Mouse (Mus musculus) layer of hippocampus, adult 2 months (tissue): Measurements from ENCODE around the gene Tmprss2. TPM values are rescaled to one million over a fixed set of nuclear protein-coding genes. Genes with fewer than 3 reads are reported as not detected.

Experiments
- DNase-seq, 2 experiments: peaks; one replicate each; pipeline ENCODE4 v3.0.0; 2022; ENCODE audit warnings: low spot score in 2 of 2
- H3K27ac ChIP-seq: fragments of 200-600 bp; 2 replicates; pipeline ENCODE4 v1.8.1; 2022
- H3K4me3 ChIP-seq: fragments of 200-600 bp; 2 replicates; pipeline ENCODE4 v1.8.1; 2022; ENCODE audit warnings: mild to moderate bottlenecking
- CTCF ChIP-seq: fragments of 200-600 bp; conservative IDR thresholded peaks from 2 replicates; pipeline ENCODE4 v1.8.1; 2022; ENCODE audit warnings: antibody characterized with exemption, mild to moderate bottlenecking, moderate library complexity
- total RNA-seq, 2 experiments: library from RNA; stranded (reverse); gene quantifications; 2 replicates each; pipeline ENCODE4 v1.2.3; 2021

The Tmprss2 gene
- total RNA-seq, 2 experiments from 2014 or later, result not detected

DNA sequence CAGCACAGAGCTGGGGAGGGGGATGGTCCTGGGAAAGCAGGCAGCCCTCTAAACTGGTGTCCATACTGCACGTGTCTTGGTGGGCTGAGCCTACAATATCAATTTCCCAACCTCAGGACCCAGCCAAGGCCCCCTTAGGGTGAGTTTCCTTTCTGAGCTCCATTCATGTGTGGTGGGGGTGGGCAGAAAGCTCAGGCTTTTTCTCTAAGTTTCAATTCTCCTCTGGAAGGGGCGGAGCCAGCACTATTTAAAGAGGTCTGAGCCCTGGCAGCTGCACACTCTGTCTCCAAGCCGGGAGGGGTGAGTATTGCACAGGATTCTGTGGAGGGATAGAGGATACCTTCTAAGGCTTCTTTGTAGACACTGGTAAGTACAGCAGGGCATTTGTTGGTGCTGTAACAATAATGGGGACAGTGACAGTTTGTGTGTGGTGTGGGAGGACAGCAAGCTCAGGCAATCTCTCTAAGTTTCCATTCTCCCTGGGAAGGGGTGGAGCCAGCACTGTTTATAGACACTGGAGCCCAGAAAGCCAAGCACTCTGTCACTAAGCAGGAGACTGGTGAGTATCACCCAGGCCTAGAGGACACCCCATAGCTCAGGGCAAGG, 75.1 kb downstream of the Tmprss2 start:
- peak overlapping the region; percentile 91 for H3K27ac ChIP-seq
- peak overlapping the region; percentile 38; the same call in 1 of the 2 replicates for H3K4me3 ChIP-seq
- DNase-seq, result peak; percentile 19 to 26
- no peak for TF ChIP-seq CTCF

DNA sequence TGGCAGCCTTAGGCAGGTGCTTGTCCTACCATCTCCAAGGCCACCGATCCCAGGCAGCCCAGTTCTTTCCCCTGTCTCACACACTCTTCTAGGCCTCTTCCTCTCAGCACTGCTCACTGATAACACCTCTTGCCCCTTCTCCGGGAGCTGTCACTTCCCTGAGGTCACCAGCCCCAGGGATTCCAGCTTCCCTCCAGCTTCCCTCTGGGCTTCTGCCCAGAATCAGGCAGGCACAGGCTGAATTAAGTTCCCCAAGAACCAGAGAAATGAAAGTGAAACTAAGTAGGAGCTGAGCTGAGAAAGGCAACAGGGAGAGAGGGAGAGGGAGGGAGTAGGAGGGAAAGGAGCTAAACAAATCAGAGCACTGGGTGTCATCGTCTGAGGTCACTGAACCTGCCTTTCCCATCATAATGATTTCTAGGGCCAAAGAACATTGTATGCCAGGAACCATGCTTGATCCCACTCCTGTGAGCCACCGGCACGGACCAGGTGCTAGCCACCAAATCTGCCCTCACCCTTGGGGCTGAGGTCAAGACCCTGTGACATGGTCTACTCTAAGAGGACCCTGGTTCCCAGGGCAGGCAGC, 76.0 kb downstream of the Tmprss2 start:
- Histone ChIP-seq H3K27ac (peak overlapping the region; percentile 91), H3K4me3 (peak overlapping the region; percentile 39)
- peak; percentile 21 to 36 for DNase-seq
- no peak for TF ChIP-seq CTCF

DNA sequence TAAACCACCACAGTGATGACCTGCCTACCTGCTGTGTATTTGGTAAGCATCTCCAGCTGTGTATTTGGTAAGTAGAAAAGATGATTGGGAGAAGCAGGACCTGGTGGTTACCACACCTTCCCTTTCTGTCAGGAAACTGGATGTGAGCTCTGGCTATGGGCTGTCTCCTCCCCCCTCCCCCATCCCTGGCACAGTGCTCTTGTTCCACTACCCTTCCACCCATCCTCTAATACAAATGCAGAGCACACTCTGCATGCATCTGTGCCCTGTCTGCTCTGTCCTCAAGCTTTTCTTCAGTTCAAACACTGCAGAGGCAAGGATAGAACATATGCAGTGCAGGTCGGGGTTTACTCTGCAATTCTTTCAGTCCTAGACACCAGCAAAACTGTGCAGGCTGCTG, 76.5 kb downstream of the Tmprss2 start:
- Histone ChIP-seq H3K27ac (peak overlapping the region; percentile 91), H3K4me3 (peak overlapping the region; percentile 39)
- DNase-seq, result no peak
- no peak for TF ChIP-seq CTCF

DNA sequence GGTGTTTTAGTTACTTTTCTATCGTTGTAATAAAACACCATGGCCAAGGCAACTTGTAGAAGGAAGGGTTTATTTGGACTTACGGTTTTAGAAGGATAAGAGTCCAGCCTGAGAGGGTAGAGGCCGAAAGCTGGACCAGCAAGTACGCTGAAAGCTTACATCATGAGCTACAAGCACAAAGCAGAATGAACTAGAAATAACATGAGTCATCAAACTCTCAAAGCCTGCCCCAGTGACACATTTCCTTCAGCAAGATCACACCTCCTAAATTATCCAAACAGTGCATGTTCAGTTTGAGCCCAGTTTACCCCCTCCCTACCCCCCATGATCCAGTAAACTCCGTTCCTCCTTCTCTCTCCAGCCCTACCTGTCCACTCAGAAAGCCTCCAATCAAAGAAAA, 77.2 kb downstream of the Tmprss2 start:
- no peak overlapping the region for H3K27ac ChIP-seq
- no peak for DNase-seq
- no peak overlapping the region for H3K4me3 ChIP-seq
- no peak for TF ChIP-seq CTCF

DNA sequence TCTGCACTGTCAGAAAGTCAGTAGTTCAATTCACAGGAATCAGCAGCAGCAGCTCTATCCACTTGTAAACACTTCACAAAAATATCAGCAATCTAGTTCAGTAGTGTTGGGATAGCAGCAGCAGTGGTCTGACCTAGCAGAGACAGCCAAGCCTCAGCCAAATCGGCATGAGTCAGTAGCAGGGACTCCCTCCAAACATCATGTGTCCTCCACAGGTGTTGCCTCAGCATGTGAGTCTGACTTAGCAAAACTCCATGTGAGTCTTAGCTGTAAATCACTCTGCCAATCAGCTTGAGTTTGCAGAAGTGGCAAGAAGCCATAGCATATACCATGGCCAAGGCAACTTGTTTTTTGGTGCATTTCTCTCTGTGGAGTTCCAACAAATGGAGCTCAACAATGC, 77.9 kb downstream of the Tmprss2 start:
- H3K4me3 ChIP-seq, result no peak overlapping the region
- DNase-seq, result no peak
- H3K27ac ChIP-seq, result no peak overlapping the region
- no peak for TF ChIP-seq CTCF

DNA sequence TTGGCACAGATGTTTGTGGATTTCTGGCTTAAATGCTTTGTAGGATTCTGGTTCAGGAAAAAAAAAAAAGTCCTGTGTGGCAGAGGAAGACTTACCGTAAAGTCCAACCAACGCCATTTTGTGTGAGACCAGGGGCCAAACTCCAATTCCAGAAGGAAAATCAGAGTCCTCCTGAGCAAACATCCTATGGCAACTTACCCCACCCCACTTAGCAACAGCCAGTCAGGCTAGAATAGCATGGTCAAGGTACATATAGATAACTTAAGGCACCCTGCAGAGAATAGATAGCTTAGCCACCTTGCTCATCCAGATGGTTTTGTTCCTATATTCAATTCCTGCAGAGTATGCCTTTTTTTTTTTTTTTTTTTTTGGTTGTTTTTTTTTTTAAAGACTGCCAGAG, 81.8 kb downstream of the Tmprss2 start:
- no peak for TF ChIP-seq CTCF
- DNase-seq, result no peak
- Histone ChIP-seq H3K4me3 (no peak overlapping the region), H3K27ac (no peak overlapping the region)

DNA sequence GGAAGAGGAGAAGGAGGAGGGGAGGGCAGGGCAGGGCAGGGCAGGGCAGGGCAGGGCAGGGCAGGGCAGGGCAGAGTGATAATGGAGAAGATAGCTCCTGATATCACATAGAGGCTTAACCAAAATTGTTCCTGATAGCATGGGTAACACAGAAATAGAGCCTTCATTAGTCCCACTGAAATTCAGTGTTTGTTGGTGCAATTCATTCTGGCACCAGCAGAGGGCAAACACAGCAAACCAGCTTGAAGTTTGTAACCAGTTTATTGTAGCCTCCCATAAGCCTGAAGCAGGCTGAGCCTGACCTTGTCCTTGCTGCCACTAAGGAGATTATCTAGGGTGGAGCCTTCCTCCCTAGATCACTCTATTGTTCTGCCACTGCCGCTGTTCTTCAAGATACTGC, 88.0 kb downstream of the Tmprss2 start:
- DNase-seq, result peak; percentile 22 to 40
- H3K4me3 ChIP-seq, result no peak overlapping the region
- peak; percentile 79 for TF ChIP-seq CTCF
- H3K27ac ChIP-seq, result no peak overlapping the region

DNA sequence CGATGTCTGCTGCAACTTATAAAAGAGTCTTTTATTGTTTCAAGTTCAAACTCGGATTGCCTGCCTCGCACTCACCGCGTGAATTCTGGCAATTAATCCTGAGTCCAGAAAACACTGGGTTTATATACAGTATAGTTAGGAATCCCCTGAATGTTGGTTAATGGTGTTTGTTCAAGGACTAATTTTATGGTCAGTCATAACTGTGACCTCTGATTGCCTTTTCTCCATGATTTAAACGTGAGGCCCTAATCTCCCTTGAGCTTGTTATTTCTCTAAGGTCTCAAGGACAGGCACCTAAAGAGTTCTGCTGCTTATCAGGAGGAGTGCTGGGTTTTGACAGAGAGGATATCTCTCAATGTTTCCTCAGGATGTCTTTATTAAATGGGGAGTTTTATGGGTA, 89.0 kb downstream of the Tmprss2 start:
- no peak for TF ChIP-seq CTCF
- Histone ChIP-seq H3K27ac (no peak overlapping the region), H3K4me3 (no peak overlapping the region)
- DNase-seq, result no peak

DNA sequence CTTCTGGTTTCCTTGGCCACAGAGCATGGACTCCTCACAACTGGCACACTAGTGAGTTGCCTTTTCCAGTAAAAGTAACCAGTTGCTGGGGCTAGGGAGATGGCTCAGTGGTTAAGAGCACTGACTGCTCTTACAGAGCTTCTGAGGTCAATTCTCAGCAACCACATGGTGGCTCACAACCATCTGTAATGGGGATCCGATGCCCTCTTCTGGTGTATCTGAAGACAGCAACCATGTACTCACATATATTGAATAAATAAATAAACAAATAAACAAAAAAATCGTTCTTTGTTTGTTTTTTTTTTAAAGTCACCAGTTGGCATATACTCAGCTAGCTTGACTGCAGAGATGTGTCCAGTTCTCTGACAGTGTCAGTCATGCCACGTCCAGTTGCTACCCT, 94.7 kb downstream of the Tmprss2 start:
- no peak for DNase-seq
- Histone ChIP-seq H3K4me3 (no peak overlapping the region), H3K27ac (no peak overlapping the region)
- TF ChIP-seq CTCF, result peak; percentile 34

Other genes starting within 250 kb of the Tmprss2 start
- 1 to 10 TPM in 1 of 2 experiments, under 1 TPM in 1; 0.93 to 1.1 TPM for gene Mx1, start 148.3 kb downstream of the Tmprss2 start, total RNA-seq
- gene Fam3b, start 96.4 kb downstream of the Tmprss2 start, total RNA-seq, result not detected
- gene Ripk4, start 152.6 kb upstream of the Tmprss2 start, total RNA-seq, result under 1 TPM; 0.20 to 0.34 TPM
- 10 to 100 TPM; 19.4 to 25.3 TPM for gene Prdm15, start 240.7 kb upstream of the Tmprss2 start, total RNA-seq